Mouse (Mus musculus) midbrain, embryonic 10.5 days (tissue): ENCODE results near the gene Sirt7. TPM values are rescaled to one million over a fixed set of nuclear protein-coding genes. Genes with fewer than 3 reads are reported as not detected.

Experiments
- DNase-seq: peaks from one replicate; pipeline ENCODE4 v3.0.0-alpha.2; 2017; ENCODE audit warnings: low spot score
- H3K27ac ChIP-seq: fragments of 300-500 bp; sonication (generic); replicated peaks from 2 replicates; pipeline ENCODE4 v1.5.1; 2016; ENCODE audit warnings: mild to moderate bottlenecking
- H3K27me3 ChIP-seq: fragments of 300-500 bp; sonication (generic); 2 replicates; pipeline ENCODE4 v1.6.1; 2016; ENCODE audit warnings: low read depth, mild to moderate bottlenecking; ENCODE audit not compliant: poor library complexity, severe bottlenecking
- H3K36me3 ChIP-seq: fragments of 300-500 bp; sonication (generic); 2 replicates; pipeline ENCODE4 v1.6.1; 2016; ENCODE audit warnings: mild to moderate bottlenecking, moderate library complexity
- H3K4me1 ChIP-seq: fragments of 300-500 bp; sonication (generic); 2 replicates; pipeline ENCODE4 v1.6.1; 2016
- H3K4me3 ChIP-seq: fragments of 300-500 bp; sonication (generic); 2 replicates; pipeline ENCODE4 v1.5.1; 2016; ENCODE audit warnings: mild to moderate bottlenecking, moderate library complexity
- H3K9me3 ChIP-seq: fragments of 300-500 bp; sonication (generic); replicated peaks from 2 replicates; pipeline ENCODE4 v1.6.1; 2016; ENCODE audit warnings: mild to moderate bottlenecking
- WGBS: fragments of 180-500 bp; shearing (Covaris S2); methylation state at CpG from one replicate; pipeline ENCODE4 v1.1.7; 2016; 5-methylcytosine and 5-hydroxymethylcytosine counted together
- polyA plus RNA-seq: library from polyadenylated mRNA; unstranded; fragments of >200 nt; fragmentation: Nextera tagmentation; extraction: Ambion mirVana; gene quantifications from 2 replicates; pipeline ENCODE4 v1.2.1, GENCODE M21; 2016

Gene Sirt7
- polyA plus RNA-seq, 1 experiment from 2014 or later, result 34.2 TPM

DNA sequence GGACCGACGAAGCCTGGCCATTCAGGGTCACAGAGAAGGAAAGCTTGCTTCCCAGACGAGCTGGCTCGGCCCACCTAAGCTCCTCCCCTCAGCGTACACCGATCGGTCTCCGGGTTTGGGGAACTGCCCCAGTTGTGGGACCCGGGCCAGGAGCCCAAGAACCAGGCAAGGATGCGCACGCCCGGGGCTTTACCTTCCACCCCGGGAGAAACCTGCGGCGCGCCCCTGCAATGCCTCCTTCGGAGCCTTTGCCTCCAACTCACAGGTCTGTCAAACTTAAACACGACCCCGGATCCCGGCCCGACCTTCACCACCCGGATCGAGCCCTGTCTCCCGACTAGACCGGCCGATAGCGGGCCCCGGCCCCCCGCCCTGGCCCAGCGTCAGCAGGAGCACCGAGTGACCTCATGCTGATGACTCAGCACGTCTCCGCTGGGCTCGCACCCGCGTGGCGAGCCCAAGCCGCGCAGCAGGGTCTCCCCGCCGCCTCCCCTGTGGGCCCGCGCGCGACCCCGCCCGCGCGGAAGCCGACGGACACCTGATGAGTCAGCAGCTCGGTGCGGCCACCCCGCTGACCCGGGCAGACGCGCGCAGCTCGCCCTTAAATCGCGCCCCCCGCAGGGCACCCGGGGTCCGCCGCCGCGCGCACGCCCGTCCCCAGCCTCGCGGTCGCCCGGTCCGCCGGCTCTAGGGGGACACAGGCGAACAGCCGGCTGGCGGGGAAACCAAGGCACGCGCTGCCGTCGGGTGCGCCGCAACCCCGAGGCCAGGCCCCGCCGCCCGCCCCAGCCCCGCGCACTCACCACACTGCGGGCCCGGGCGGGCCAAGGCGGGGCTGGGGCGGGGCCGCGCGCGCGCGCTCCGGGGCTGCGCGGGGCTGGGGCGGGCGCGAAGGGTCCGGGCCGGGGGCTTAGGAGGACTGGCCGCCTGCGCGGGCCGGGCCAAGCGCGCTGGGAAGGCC lies 7.8 kb upstream of the Sirt7 start:
- peak; percentile 70 for DNase-seq
- Histone ChIP-seq H3K27ac (peak overlapping the region; percentile 95), H3K36me3 (peaks cover 21% of the 10 kb centered on the region), H3K4me1 (peaks cover 54% of the 10 kb centered on the region), H3K9me3 (no peaks in the 10 kb centered on the region), H3K4me3 (peak overlapping the region; percentile 97), H3K27me3 (no peaks in the 10 kb centered on the region)
- WGBS, result under 1% methylated on average over 116 of the region's 116 CpGs

DNA sequence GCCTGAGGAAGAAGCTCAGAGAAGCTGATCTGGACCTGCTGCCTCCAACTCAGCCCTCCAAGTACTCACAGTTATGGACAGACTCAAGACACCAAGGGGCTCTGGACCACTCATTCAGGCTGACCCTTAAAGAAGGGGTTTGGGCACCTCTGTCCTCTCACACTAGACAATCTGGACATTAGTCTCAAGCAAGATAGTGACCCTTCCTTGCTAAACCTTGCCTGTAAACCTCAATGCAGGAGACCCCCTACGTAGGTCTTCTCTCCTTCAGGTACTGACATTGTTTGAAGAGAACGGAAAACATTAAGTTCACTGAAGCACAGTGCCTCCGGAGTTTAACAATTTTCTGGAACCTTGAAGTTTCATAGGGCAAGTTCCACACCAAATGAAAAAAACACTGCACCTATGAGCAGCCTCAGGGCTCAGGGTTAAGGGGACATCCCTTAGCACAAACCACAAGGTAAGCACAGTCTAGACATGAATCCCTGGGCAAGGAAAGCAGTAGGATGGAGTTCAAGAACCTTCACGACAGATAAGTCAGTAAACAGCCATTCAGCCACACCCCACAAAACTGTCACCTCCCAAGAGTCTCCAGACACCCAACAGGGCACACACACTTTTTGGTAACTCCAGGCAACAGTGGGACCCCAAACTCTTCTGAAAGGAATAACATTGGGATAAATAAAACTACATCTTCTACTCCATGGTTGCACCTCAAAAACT lies 6.8 kb upstream of the Sirt7 start:
- Histone ChIP-seq H3K9me3 (no peaks in the 10 kb centered on the region), H3K27me3 (no peaks in the 10 kb centered on the region), H3K27ac (peak overlapping the region; percentile 95), H3K4me1 (peaks cover 54% of the 10 kb centered on the region), H3K36me3 (peaks cover 31% of the 10 kb centered on the region), H3K4me3 (peak overlapping the region; percentile 97)
- no peak for DNase-seq
- WGBS, result 72% methylated on average over 4 of the region's 4 CpGs

DNA sequence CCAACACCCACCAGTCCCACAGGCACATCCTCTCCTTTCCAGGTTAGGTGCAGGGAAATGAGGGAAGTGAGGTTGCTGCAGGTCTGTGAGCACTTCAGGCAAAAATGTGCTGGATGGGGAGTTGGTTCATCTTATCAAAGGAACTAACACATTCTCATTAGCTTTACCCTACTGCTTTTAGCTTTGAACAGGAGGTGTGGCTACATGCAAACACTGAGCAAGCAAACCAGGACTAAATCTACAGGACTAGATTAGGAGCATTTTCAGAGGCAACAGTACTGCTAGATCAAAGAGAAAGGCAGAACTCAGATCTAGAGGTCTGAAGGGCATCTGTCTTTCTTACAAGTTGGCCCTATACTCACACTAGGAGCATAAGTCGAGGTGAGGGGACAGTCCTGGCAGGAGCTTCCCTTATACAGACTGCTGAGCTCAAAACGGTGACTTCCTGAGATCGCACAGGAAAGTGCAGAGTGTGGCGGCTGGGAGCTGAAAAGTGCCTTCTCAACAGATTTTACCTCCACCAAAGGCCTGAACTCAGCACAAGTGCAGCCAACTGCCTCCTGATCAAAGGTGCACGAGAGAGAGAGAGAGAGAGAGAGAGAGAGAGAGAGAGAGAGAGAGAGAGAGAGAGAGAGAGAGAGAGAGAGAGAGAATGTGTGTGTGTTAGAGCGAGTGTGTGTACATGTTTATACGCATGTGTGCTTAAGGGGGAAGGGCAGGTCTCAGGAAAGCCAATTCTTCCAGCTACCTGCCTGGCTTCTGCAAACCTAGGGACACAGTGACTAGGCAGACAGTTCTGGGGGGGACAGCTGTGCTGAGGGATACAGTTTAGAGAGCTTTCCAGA lies 6.1 kb upstream of the Sirt7 start:
- H3K4me3 ChIP-seq, result peak overlapping the region; percentile 97

DNA sequence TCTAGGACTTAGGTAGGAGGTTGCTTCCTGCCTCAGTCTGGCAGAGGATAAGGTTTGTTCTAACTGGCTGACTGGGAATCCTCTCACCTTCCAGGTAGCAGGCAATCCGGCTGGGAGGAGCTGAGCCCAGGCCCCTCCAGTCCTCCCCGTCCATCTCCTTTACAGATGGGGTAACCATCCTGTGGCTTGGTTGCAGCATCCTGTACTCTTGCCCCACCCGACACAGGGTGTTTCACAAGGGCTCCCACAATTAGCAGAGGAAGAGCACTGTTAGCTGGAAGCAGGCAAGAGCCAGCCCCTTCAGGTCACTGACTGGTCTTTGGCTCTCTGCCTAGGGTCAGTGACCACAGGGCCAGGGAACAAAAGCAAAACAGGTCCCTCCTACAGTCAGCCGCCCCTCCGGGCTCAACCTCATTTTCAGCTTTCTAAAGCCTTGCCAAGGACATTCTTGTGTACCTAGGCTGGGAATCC lies 5.4 kb upstream of the Sirt7 start:
- Histone ChIP-seq H3K4me3 (peak overlapping the region; percentile 97), H3K27ac (peak overlapping the region; percentile 55)
- WGBS, result 29% methylated on average over 5 of the region's 5 CpGs

More for the DNA sequence above, 6.1 kb upstream of the Sirt7 start:
- Histone ChIP-seq H3K27me3 (no peaks in the 10 kb centered on the region), H3K9me3 (no peaks in the 10 kb centered on the region), H3K27ac (peak overlapping the region; percentile 55; the same call in 1 of the 2 replicates), H3K36me3 (peaks cover 36% of the 10 kb centered on the region), H3K4me1 (peaks cover 54% of the 10 kb centered on the region)
- DNase-seq, result no peak
- WGBS, result 47% methylated on average over 7 of the region's 7 CpGs

DNA sequence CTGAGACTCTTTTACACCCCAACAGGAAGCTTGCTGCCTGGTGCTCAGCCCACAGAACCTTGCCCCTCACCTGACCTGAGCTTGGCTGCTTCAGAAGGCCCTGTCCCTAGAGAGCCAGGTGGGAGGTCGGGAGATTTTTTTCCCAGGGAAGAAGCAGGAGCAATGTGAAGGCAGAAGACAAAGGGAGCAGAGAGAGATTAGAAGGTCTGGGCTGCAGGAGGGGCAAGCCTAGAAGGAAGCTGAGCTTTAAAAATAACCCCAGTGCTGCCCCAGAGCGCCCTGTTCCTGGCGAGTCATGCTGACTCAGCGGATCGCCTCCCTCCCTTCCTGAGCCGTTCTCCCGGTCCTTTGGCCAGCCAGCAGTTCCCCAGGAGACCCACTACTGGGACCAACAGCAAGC lies 4.9 kb upstream of the Sirt7 start:
- H3K9me3 ChIP-seq, result no peaks in the 10 kb centered on the region
- DNase-seq, result peak; percentile 31
- H3K4me3 ChIP-seq, result peak overlapping the region; percentile 97
- peak overlapping the region; percentile 55 for H3K27ac ChIP-seq
- WGBS, result 27% methylated on average over 7 of the region's 7 CpGs
- peaks cover 36% of the 10 kb centered on the region for H3K36me3 ChIP-seq
- H3K27me3 ChIP-seq, result no peaks in the 10 kb centered on the region
- peaks cover 64% of the 10 kb centered on the region for H3K4me1 ChIP-seq

More for the DNA sequence above, 5.4 kb upstream of the Sirt7 start:
- DNase-seq, result no peak
- Histone ChIP-seq H3K4me1 (peaks cover 59% of the 10 kb centered on the region), H3K27me3 (no peaks in the 10 kb centered on the region), H3K36me3 (peaks cover 36% of the 10 kb centered on the region), H3K9me3 (no peaks in the 10 kb centered on the region)

GRCm38 (mm10) chr11:120629341-120629730 lies 4.3 kb upstream of the Sirt7 start:
- no peak for DNase-seq

DNA sequence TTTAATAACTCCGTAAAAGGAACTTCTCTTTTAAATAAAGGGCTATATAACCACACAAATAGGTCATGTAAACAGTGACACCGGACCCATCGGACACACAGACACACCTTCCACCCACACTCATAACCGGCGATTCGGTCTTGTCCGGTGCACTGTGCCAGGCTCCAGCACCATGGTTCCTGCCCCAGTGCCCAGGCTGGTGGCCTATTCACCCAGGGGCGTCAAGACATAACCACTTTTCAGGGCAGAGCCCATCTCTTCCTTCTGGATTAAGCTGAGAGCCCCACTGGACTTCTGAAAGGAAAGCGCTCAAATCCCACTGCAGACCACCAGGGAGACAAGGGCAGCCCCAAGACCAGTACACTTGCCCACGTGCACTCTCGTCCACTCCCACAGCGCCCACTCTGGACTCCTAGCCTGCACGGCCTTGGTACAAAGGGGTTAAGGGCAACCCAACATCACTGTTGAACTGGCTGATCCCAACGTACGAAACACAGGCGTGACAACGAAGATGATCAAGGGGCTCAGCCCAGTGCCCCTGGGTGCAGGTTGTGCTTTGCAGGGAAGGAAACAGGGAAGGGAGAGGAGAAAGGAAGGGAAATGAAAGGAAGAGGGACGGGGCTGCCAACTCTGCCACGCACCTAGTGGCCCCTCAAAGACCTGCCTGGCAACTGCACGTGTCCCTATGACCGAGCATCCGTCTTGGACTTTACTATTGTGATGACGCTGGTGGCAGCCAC lies 3.7 kb upstream of the Sirt7 start:
- peaks cover 64% of the 10 kb centered on the region for H3K4me1 ChIP-seq
- WGBS, result 96% methylated on average over 23 of the region's 23 CpGs
- DNase-seq, result no peak
- peaks cover 36% of the 10 kb centered on the region for H3K36me3 ChIP-seq
- peak overlapping the region; percentile 97; the same call in 1 of the 2 replicates for H3K4me3 ChIP-seq
- no peaks in the 10 kb centered on the region for H3K27me3 ChIP-seq
- no peaks in the 10 kb centered on the region for H3K9me3 ChIP-seq
- H3K27ac ChIP-seq, result no peak overlapping the region; the same call in 1 of the 2 replicates

More at GRCm38 (mm10) chr11:120629341-120629730, 4.3 kb upstream of the Sirt7 start:
- Histone ChIP-seq H3K27ac (no peak overlapping the region; the same call in 1 of the 2 replicates), H3K27me3 (no peaks in the 10 kb centered on the region), H3K4me1 (peaks cover 64% of the 10 kb centered on the region), H3K9me3 (no peaks in the 10 kb centered on the region), H3K36me3 (peaks cover 36% of the 10 kb centered on the region), H3K4me3 (peak overlapping the region; percentile 97; the same call in 1 of the 2 replicates)
- WGBS, result 72% methylated on average over 23 of the region's 23 CpGs

GRCm38 (mm10) chr11:120627468-120628300 lies 2.6 kb upstream of the Sirt7 start:
- H3K27ac ChIP-seq, result no peak overlapping the region
- peak overlapping the region; percentile 7 for H3K4me3 ChIP-seq
- 83% methylated on average over 22 of the region's 22 CpGs for WGBS
- peaks cover 65% of the 10 kb centered on the region for H3K4me1 ChIP-seq
- no peaks in the 10 kb centered on the region for H3K27me3 ChIP-seq
- H3K9me3 ChIP-seq, result no peaks in the 10 kb centered on the region
- DNase-seq, result no peak
- H3K36me3 ChIP-seq, result peaks cover 45% of the 10 kb centered on the region

GRCm38 (mm10) chr11:120626785-120627467 lies 1.9 kb upstream of the Sirt7 start:
- Histone ChIP-seq H3K9me3 (no peaks in the 10 kb centered on the region), H3K27ac (no peak overlapping the region), H3K4me3 (peak overlapping the region; percentile 7), H3K4me1 (peaks cover 58% of the 10 kb centered on the region), H3K27me3 (no peaks in the 10 kb centered on the region), H3K36me3 (peaks cover 52% of the 10 kb centered on the region)
- WGBS, result 90% methylated on average over 11 of the region's 11 CpGs
- no peak for DNase-seq

GRCm38 (mm10) chr11:120624680-120625111 lies 344 bp downstream of the Sirt7 start:
- Histone ChIP-seq H3K4me3 (peak overlapping the region; percentile 97), H3K27ac (peak overlapping the region; percentile 85), H3K4me1 (peaks cover 35% of the 10 kb centered on the region), H3K36me3 (peaks cover 69% of the 10 kb centered on the region), H3K27me3 (no peaks in the 10 kb centered on the region), H3K9me3 (no peaks in the 10 kb centered on the region)
- DNase-seq, result peak; percentile 87
- WGBS, result under 1% methylated on average over 52 of the region's 53 CpGs
